Mouse (Mus musculus): Measurements from ENCODE around the gene Cks1brt.
"Not testable (repeated sequence)": the region's sequence is repeated elsewhere in the genome, so short reads cannot be mapped to it uniquely, and the experiment has no call there.

The Cks1brt gene

GRCm38 (mm10) chr8:85151624-85152023 is at the start of gene Cks1brt:
TSS of gene Cks1brt (plus strand) at chr8:85151924.
- DNase-seq (ENCODE audit: low spot score) = no peak

- no peak for DNase-seq (ENCODE audit: low spot score)
Observed at GRCm38 (mm10) chr8:85113241-85113640, 38.5 kb upstream of the Cks1brt start.

- DNase-seq (ENCODE audit: low spot score) = no peak
Observed at GRCm38 (mm10) chr8:85115501-85115900, 36.2 kb upstream of the Cks1brt start.

- no peak for DNase-seq (ENCODE audit: low spot score)
Observed at GRCm38 (mm10) chr8:85116984-85117383, 34.7 kb upstream of the Cks1brt start.

GRCm38 (mm10) chr8:85119052-85119981 is 32.4 kb upstream of the Cks1brt start:
- DNase-seq (ENCODE audit: low spot score) = peak; percentile 89

GRCm38 (mm10) chr8:85120251-85120650 is 31.5 kb upstream of the Cks1brt start:
- not testable (repeated sequence) for DNase-seq (ENCODE audit: low spot score)

GRCm38 (mm10) chr8:85122995-85123394 is 28.7 kb upstream of the Cks1brt start, which contains the start of gene Zfp791:
TSS of gene Zfp791 (minus strand) at chr8:85123095.
- DNase-seq (ENCODE audit: low spot score) = no peak

GRCm38 (mm10) chr8:85123691-85124090 is 28.0 kb upstream of the Cks1brt start:
- DNase-seq (ENCODE audit: low spot score) = no peak

GRCm38 (mm10) chr8:85132335-85132734 is 19.4 kb upstream of the Cks1brt start:
- DNase-seq (ENCODE audit: low spot score) = no peak

GRCm38 (mm10) chr8:85135690-85136089 is 16.0 kb upstream of the Cks1brt start:
- not testable (repeated sequence) for DNase-seq (ENCODE audit: low spot score)

GRCm38 (mm10) chr8:85142516-85142915 is 9.2 kb upstream of the Cks1brt start:
- no peak for DNase-seq (ENCODE audit: low spot score)

GRCm38 (mm10) chr8:85171291-85171690 is 19.6 kb downstream of the Cks1brt start:
- DNase-seq (ENCODE audit: low spot score) = peak; percentile 56

- no peak for DNase-seq (ENCODE audit: low spot score)
Observed at GRCm38 (mm10) chr8:85175892-85176291, 24.2 kb downstream of the Cks1brt start.

- DNase-seq (ENCODE audit: low spot score) = no peak
Observed at GRCm38 (mm10) chr8:85192346-85192745, 40.6 kb downstream of the Cks1brt start.

- no peak for DNase-seq (ENCODE audit: low spot score)
Observed at GRCm38 (mm10) chr8:85220220-85220619, 68.5 kb downstream of the Cks1brt start.

GRCm38 (mm10) chr8:85220992-85221391 is 69.3 kb downstream of the Cks1brt start:
- DNase-seq (ENCODE audit: low spot score) = no peak

All from testis, postnatal 10 days (tissue).